Mouse (Mus musculus): ENCODE data around the gene Emc7.

Emc7 gene

DNA sequence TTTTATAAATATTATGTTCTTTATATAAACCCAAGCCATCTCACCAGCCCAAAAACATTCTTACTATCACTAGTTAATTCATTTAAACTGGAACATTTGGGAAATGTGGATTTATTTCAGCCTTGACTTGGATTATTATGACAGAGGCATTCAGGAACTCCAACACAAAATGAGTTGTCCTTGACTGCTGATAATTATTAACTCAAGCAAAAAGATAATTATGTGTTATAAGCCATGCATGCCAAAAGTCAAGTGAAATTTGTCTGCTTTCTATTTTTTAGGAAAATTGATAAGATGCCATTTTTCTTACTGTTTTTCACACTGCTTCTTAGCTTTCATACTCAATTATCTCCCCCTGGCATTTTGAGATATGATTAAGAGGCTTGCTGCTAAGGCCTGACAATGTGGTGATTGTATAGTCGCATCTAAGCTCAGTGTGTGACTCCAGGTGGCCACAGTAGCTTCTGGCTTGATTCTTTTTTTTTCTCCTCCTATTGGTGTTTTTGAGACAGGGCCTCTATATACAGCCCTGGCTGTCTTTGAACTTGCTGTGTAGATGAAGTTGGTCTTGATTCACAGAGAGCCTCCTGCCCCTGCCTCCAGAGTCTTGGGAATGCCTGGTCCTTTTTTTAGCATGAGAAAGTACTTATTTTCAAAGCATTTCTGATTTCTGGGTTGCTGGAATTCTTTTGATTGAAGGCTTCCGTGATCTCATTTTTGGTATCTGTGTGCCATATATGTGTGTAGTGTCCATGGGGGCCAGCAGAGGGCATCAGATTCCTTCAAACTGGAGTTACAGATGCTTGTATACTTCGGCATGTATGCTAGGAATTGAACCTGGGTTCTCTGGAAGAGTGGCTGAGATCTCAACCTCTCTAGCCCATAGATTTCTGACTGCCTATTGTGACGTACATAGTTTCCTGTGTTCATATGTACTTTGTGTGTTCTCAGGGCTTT lies 66.0 kb downstream of the Emc7 start:
- no peak for DNase-seq (ENCODE audit: low spot score in 2 of 2)

Data from right cerebral cortex, postnatal 10 days (tissue).